Mouse (Mus musculus): ENCODE data around the gene Scaper. TPM values are rescaled to one million over a fixed set of nuclear protein-coding genes. Genes with fewer than 3 reads are reported as not detected.

Scaper gene
- polyA plus RNA-seq, 2 experiments, result 0.79 to 1.3 TPM

- DNase-seq (ENCODE audit: low read depth in 3 of 3, low spot score in 3 of 3) (no peak), ATAC-seq (ENCODE audit: insufficient read depth) (no peak)
- Histone ChIP-seq H3K9me3 (ENCODE audit: control insufficient read depth, low read length) (peaks cover 5% of the 10 kb centered on the region), H3K4me2 (ENCODE audit: low read depth) (0 out of 2 replicates have a peak overlapping the region, but pooled peaks have one; percentile 8), H3K27ac (no peak overlapping the region), H3K4me3 (ENCODE audit: insufficient read depth in 1 of 2, low read depth in 2 of 2, low read length in 2 of 2) (no peak overlapping the region), H3K27me3 (ENCODE audit: control insufficient read depth, insufficient read depth, low read length) (peaks cover 87% of the 10 kb centered on the region), H3K9ac (replicated peaks) (no peak overlapping the region), H3K4me1 (replicated peaks; ENCODE audit: control insufficient read depth in 2 of 2, insufficient read depth in 2 of 2, low read length in 1 of 2) (no peaks in the 10 kb centered on the region), H3K36me3 (replicated peaks; ENCODE audit: control insufficient read depth, insufficient read depth, low read depth) (no peaks in the 10 kb centered on the region)
- 10% methylated on average over 41 of the region's 41 CpGs for WGBS (ENCODE audit: insufficient replicate concordance)
- no peak for TF ChIP-seq CTCF (IDR thresholded peaks at IDR 0.05; ENCODE audit: low read depth)
- no peak for TF ChIP-seq EP300 (IDR thresholded peaks at IDR 0.05; ENCODE audit: low read depth)
Observed at GRCm38 (mm10) chr9:55545556-55546175, 392.3 kb downstream of the Scaper start.

GRCm38 (mm10) chr9:55544861-55545555 lies 392.9 kb downstream of the Scaper start:
- no peaks in the 10 kb centered on the region for H3K36me3 ChIP-seq (replicated peaks; ENCODE audit: control insufficient read depth, insufficient read depth, low read depth)
- 3% methylated on average over 30 of the region's 30 CpGs for WGBS (ENCODE audit: insufficient replicate concordance)
- ATAC-seq (ENCODE audit: insufficient read depth) (no peak), DNase-seq (ENCODE audit: low read depth in 3 of 3, low spot score in 3 of 3) (no peak)
- no peaks in the 10 kb centered on the region for H3K4me1 ChIP-seq (replicated peaks; ENCODE audit: control insufficient read depth in 2 of 2, insufficient read depth in 2 of 2, low read length in 1 of 2)
- peaks cover 5% of the 10 kb centered on the region for H3K9me3 ChIP-seq (ENCODE audit: control insufficient read depth, low read length)
- H3K9ac ChIP-seq (replicated peaks), result no peak overlapping the region
- no peak for TF ChIP-seq EP300 (IDR thresholded peaks at IDR 0.05; ENCODE audit: low read depth)
- no peak for TF ChIP-seq CTCF (IDR thresholded peaks at IDR 0.05; ENCODE audit: low read depth)
- no peak overlapping the region for H3K4me2 ChIP-seq (ENCODE audit: low read depth)
- peaks cover 94% of the 10 kb centered on the region for H3K27me3 ChIP-seq (ENCODE audit: control insufficient read depth, insufficient read depth, low read length)
- H3K27ac ChIP-seq, result no peak overlapping the region
- no peak overlapping the region for H3K4me3 ChIP-seq (ENCODE audit: insufficient read depth in 1 of 2, low read depth in 2 of 2, low read length in 2 of 2)

DNA sequence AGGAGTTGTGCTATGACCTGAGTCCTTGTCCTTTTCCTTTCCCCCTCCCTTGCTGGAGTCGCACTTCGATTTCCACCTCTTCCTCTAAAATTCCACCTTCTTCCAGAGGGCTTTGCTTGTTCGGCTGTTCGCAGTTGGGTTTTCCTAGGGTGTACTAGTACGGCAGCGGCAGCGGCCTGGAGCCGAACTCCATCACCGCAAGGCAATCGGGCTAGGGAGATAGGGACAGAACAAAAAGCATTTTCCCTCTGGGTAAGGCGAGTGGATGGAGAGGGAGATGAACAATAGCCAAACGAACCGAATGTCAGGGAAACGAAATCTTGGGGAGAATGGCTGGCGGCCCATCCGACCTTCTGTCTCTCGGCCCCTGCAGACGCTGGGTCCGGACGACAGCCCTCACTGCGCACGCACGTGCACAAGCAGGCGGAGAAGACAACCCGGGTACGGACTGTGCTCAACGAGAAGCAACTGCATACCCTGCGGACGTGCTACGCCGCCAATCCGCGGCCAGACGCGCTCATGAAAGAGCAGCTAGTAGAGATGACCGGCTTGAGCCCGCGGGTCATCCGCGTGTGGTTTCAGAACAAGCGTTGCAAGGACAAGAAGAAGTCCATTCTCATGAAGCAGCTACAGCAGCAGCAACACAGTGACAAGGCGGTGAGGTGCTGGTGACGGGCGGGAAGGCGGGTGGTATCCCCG lies 394.1 kb downstream of the Scaper start:
- Histone ChIP-seq H3K9ac (replicated peaks) (no peak overlapping the region), H3K4me2 (ENCODE audit: low read depth) (no peak overlapping the region), H3K4me3 (ENCODE audit: insufficient read depth in 1 of 2, low read depth in 2 of 2, low read length in 2 of 2) (no peak overlapping the region), H3K36me3 (replicated peaks; ENCODE audit: control insufficient read depth, insufficient read depth, low read depth) (no peaks in the 10 kb centered on the region), H3K4me1 (replicated peaks; ENCODE audit: control insufficient read depth in 2 of 2, insufficient read depth in 2 of 2, low read length in 1 of 2) (no peaks in the 10 kb centered on the region), H3K9me3 (ENCODE audit: control insufficient read depth, low read length) (peaks cover 5% of the 10 kb centered on the region), H3K27me3 (ENCODE audit: control insufficient read depth, insufficient read depth, low read length) (peaks cover 96% of the 10 kb centered on the region), H3K27ac (no peak overlapping the region)
- under 1% methylated on average over 46 of the region's 46 CpGs for WGBS (ENCODE audit: insufficient replicate concordance)
- TF ChIP-seq EP300 (IDR thresholded peaks at IDR 0.05; ENCODE audit: low read depth) (no peak), CTCF (IDR thresholded peaks at IDR 0.05; ENCODE audit: low read depth) (no peak)
- ATAC-seq (ENCODE audit: insufficient read depth), result no peak
- DNase-seq (ENCODE audit: low read depth in 3 of 3, low spot score in 3 of 3), result no peak

DNA sequence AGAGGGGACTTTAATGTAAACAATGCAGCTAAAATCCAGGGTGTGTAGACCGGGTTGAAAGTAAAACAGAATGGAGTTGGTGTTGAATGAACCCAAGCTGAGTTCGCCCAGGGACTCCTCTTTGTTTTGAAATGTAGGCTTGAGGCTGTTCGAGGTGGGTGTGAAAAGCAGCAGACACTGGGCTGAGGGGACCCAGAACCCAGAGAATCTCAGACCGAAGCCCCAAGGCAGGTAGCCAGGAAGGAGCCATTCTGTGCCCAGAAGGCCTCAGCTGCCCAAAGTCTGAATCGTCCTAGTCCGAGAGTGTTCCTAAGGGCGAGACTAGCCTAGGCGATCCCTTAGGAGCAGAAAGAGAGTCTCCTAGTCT lies 394.6 kb downstream of the Scaper start:
- WGBS (ENCODE audit: insufficient replicate concordance), result 6% methylated on average over 8 of the region's 8 CpGs
- Histone ChIP-seq H3K27ac (no peak overlapping the region), H3K9me3 (ENCODE audit: control insufficient read depth, low read length) (peaks cover 5% of the 10 kb centered on the region), H3K4me2 (ENCODE audit: low read depth) (no peak overlapping the region), H3K4me1 (replicated peaks; ENCODE audit: control insufficient read depth in 2 of 2, insufficient read depth in 2 of 2, low read length in 1 of 2) (no peaks in the 10 kb centered on the region), H3K36me3 (replicated peaks; ENCODE audit: control insufficient read depth, insufficient read depth, low read depth) (no peaks in the 10 kb centered on the region), H3K9ac (replicated peaks) (no peak overlapping the region), H3K4me3 (ENCODE audit: insufficient read depth in 1 of 2, low read depth in 2 of 2, low read length in 2 of 2) (no peak overlapping the region), H3K27me3 (ENCODE audit: control insufficient read depth, insufficient read depth, low read length) (peaks cover 98% of the 10 kb centered on the region)
- no peak for DNase-seq (ENCODE audit: low read depth in 3 of 3, low spot score in 3 of 3)
- TF ChIP-seq EP300 (IDR thresholded peaks at IDR 0.05; ENCODE audit: low read depth) (no peak), CTCF (IDR thresholded peaks at IDR 0.05; ENCODE audit: low read depth) (no peak)
- ATAC-seq (ENCODE audit: insufficient read depth), result no peak

Data from liver, embryonic 14.5 days (tissue).